9 mouse cellular contexts compared by ENCODE assay signal in genomic region chr5:54100916-54101315, GRCm38 (mm10).
DNase-seq lines count a peak whose midpoint lies in the region; ATAC-seq and TF ChIP-seq lines count a peak whose summit lies in the region.
"Had no signal": no experiment of that assay in that cellular context is flagged by ENCODE, and none has a peak within 500 bp of the region (broad histone marks: within the 10 kb centered on the region; RNA-seq: fewer than 3 reads in every experiment).

No protein-coding gene starts in this region.

- H3K4me2 ChIP-seq in liver, embryonic 11.5 days: no peak overlapping the region

- intact Hi-C loops in left cerebral cortex, adult 2 months (cut with DNase I): loop anchor here (2.0 kb wide), 1 partner anchor 102 kb away; the partner anchor contains the start of gene Stim2

- no peak overlapping the region for H3K27ac ChIP-seq in heart, embryonic 10.5 days
- H3K27ac ChIP-seq in left cerebral cortex, adult 2 months: peak overlapping the region; percentile 71
- H3K27ac ChIP-seq in liver, embryonic 11.5 days (ENCODE audit: low read depth, low read length): no peak overlapping the region

- H3K36me3 ChIP-seq in heart, embryonic 10.5 days: no peaks in the 10 kb centered on the region
- H3K36me3 ChIP-seq in liver, embryonic 11.5 days (ENCODE audit: control insufficient read depth, insufficient read depth, low read length): no peaks in the 10 kb centered on the region

- peaks cover 7% of the 10 kb centered on the region for H3K4me1 ChIP-seq in heart, embryonic 10.5 days
- H3K4me1 ChIP-seq in liver, embryonic 11.5 days (replicated peaks; ENCODE audit: control insufficient read depth, insufficient read depth, low read length): 0 out of 2 replicates have a peak, but pooled peaks cover 2% of the 10 kb centered on the region

- H3K27me3 ChIP-seq in heart, embryonic 10.5 days (ENCODE audit: insufficient read depth, poor library complexity, severe bottlenecking): no peaks in the 10 kb centered on the region
- H3K27me3 ChIP-seq in liver, embryonic 11.5 days (replicated peaks; ENCODE audit: control insufficient read depth, insufficient read depth, low read length): no peaks in the 10 kb centered on the region

- TF ChIP-seq CTCF in left cerebral cortex, adult 2 months (IDR thresholded peaks at IDR 0.05): no peak

- no peak overlapping the region for H3K9ac ChIP-seq in liver, embryonic 11.5 days (ENCODE audit: low read depth, low read length)

- no peak for ATAC-seq in liver, embryonic 11.5 days (replicated peaks; ENCODE audit: low FRiP score)

- no peak overlapping the region for H3K4me3 ChIP-seq in heart, embryonic 10.5 days
- no peak overlapping the region for H3K4me3 ChIP-seq in left cerebral cortex, adult 2 months
- no peak overlapping the region for H3K4me3 ChIP-seq in liver, embryonic 11.5 days (ENCODE audit: low read depth, low read length)

- H3K9me3 ChIP-seq in heart, embryonic 10.5 days: no peaks in the 10 kb centered on the region
- no peaks in the 10 kb centered on the region for H3K9me3 ChIP-seq in liver, embryonic 11.5 days (ENCODE audit: control insufficient read depth, low read length)
- H3K9me3 ChIP-seq: G1E had no signal

- peak; percentile 20 to 39 for DNase-seq in heart, adult 9 months (ENCODE audit: low spot score in 2 of 2)
- DNase-seq in heart, embryonic 10.5 days (ENCODE audit: low spot score): no peak
- peak; percentile 73 for DNase-seq in NIH3T3 (ENCODE audit: low read depth)
- peak; percentile 49 for DNase-seq in gastrocnemius, postnatal 25 days
- DNase-seq in left cerebral cortex, adult 2 months (ENCODE audit: extremely low spot score in 1 of 2, low spot score in 2 of 2): peak; percentile 54 to 59
- DNase-seq in natural killer cell, adult 2 months (ENCODE audit: low spot score in 2 of 2): peak; percentile 40 to 46
- DNase-seq in liver, embryonic 11.5 days (ENCODE audit: low spot score): no peak
- DNase-seq in spleen, adult 12 weeks (ENCODE audit: low spot score): no peak

- 83% methylated on average over 3 of the region's 3 CpGs for WGBS in heart, embryonic 10.5 days
- WGBS in liver, embryonic 11.5 days: 68% methylated on average over 3 of the region's 3 CpGs

Comparison
In these comparisons a context has a peak if more than half of its experiments do, and no peak if none do; other contexts are left out.
1. DNase-seq: peak in heart, adult 9 months (2 of 2), NIH3T3 (single experiment), gastrocnemius, postnatal 25 days (single experiment), left cerebral cortex, adult 2 months (2 of 2) and natural killer cell, adult 2 months (2 of 2); none in heart, embryonic 10.5 days (single experiment), liver, embryonic 11.5 days (single experiment) and spleen, adult 12 weeks (single experiment).